Mouse (Mus musculus) gastrocnemius, adult 8-10 months (tissue): Measurements from ENCODE around the gene Mcm7. TPM values are rescaled to one million over a fixed set of nuclear protein-coding genes. Genes with fewer than 3 reads are reported as not detected.

Source experiments
- DNase-seq, 2 experiments: peaks; one replicate each; pipeline ENCODE4 v3.0.0; 2022; ENCODE audit warnings: low spot score in 2 of 2
- microRNA-seq: library from miRNA; unstranded; fragments of <30 nt; microRNA quantifications from one replicate; pipeline ENCODE4 v1.2.0, GENCODE M21; 2022
- total RNA-seq, 4 experiments: library from RNA; stranded (reverse); gene quantifications; 2 replicates each; pipeline ENCODE4 v1.2.4; 2022

The Mcm7 gene
- total RNA-seq, 4 experiments from 2014 or later: 6.1 to 8.2 (median 6.8) TPM

DNA sequence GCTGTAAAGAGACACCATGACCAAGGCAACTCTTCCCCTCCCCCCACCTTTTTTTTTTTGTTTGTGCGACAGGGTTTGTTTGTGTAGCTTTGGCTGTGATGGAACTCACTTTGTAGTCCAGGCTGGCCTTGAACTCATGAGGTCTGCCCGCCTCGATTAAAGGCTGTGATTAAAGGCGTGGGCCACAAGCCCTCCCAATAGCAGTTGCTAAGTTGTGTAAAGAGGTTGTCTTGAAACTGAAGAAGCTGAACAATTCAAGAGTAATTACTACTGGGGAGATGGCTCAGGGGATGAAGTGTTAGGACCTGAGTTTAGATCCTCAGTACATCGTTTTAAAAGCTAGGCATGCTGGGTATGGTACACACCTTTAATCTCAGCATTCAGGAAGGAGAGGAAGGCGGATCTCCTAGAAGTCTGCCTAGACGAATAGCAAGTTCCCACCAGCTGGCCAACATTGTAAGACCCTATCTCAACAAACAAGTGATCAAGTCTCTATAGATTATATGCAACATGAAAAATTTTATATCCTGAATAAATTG, 11.9 kb downstream of the Mcm7 start:
- no peak for DNase-seq

DNA sequence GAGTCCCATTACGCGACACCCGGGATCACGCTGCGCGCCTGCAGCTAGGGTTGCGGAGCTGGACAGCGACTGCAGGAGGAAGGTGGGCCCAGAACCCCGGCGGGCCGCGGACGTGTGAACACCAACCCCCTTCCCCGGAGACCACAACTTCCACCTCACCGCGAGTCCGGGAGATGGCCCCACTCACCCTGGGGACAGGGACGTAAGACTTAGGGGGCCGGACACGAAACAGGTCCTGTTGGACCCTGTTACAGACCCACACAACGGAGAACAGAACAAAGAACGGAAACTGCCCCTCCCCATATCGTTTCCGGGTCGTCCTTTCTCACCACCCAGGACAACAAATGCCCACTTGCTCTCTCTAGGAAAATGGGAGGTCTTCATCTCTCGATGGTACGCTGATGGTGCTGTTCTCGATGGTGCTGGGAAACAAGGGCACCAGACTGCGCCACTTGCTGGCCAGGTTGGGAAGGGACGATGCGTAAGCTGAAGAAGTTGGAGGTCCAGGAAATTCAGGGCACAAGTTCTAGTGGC, 16.7 kb downstream of the Mcm7 start, which contains the start of gene Zfp113:
Gene Zfp113 (minus strand): TSS at position 302 of the 534 bp plus-strand sequence.
- peak; percentile 75 to 82 for DNase-seq

DNA sequence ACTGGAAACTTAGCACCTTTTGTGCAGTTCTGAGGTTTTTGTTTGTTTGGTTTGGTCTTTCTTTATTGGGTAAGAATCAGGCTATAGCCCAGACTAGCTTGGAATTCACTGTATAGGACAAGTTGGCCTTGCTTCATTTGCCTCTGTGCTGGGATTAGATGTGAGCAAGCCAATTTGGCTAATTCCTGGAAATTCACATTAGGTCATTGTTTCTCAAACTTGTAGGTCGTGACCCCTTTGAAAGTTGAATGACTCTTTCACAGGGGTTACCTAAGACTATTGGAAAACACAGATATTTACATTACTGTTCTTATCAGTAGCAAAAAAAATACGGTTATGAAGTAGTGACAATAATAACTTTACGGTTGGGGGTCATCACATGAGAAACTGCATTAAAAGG, 17.8 kb downstream of the Mcm7 start:
- no peak for DNase-seq

DNA sequence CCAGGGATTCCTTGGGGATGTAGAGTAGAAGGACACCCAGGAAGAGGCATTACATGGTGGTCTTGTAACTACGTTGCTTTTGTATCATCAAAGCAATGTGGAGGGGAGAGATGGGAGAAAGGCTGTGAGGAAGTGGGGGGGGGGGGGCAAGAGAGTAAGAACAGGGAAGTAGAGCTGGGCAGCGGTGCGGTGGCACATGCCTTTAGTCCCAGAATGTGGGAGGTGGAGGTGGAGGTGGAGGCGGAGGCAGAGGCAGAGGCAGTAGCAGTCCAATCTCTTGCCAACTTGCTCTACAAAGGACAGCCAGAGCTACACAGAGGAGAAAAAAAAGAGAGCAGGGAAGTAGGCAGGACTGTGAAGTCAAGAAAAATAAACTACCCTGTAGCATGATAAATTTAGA, 33.6 kb downstream of the Mcm7 start:
- DNase-seq: no peak

DNA sequence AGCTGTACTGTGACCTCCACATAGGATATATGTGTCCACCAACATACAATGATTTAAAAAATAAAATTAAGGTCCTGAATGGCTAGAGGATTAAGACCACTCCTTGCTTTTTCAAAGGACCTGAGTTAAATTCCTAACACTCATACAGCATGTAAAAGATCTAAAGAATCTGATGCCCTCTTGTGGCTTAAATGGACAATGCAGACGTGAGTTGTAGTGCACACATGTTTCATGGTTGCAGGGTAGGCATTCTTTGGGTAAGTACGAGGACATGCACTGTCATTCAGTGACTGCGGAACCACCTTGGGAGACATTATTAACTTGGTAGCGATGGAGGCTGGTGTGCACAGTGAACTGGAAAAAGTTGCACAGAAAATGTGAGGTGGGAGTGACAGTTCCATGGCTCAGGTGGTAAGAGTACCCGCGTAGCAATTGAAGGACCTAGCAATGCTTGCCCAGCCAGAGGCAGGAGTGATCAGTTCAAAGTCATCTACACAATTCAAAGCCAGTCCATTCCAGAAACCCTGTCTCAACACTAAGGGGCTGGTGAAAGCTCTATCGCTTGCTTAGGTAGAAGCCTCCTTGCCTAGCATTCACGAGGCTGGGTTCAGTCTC, 34.2 kb downstream of the Mcm7 start:
- DNase-seq: no peak

DNA sequence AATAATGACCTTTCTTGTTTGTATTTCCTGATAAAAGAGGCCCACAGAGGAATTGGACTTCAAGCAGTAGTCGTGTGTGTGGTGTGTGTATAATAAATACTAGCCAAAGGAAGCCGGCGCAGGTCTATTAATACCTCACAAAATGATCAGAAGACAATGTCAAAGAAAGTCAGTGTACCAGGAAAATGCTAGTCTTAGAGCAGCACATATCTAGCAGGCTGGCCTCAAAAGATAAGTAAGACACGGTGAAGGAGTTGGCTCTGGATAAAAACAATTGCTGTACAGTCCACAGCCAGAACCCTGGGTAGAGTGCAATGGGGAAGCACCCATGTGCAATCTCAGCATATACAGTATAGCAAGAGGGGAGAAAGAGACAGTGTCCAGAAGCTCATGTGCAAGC, 35.0 kb downstream of the Mcm7 start:
- no peak for DNase-seq

DNA sequence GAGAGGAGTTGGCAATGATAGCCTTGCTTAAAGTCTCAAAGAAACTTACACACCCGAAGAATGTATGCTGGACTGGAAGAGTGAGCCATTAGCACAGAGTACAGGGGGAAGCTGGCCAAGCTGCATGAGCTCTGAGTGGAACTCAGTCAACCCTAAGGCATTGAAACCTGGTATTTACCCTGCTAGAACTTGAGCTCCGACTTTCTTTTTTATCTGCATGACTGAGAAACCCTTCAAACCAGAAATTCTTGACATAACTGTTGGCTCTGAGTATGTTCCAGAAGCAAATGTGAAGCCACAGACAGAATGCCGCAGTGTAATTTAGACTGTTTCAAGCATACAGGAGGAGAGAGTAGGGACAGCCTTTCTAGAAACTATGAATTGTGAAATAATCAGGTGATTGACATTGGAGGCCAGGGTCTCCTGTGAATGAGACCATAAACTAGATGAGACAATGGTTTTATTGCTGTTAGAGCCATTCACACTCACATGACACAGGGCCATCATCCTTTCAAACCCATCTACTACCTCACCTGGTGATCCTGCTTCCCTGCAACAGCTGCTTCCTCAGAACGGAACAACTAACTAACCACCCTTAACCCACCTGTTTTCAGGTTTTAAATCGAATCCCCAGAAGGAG, 39.7 kb downstream of the Mcm7 start:
- no peak for DNase-seq

DNA sequence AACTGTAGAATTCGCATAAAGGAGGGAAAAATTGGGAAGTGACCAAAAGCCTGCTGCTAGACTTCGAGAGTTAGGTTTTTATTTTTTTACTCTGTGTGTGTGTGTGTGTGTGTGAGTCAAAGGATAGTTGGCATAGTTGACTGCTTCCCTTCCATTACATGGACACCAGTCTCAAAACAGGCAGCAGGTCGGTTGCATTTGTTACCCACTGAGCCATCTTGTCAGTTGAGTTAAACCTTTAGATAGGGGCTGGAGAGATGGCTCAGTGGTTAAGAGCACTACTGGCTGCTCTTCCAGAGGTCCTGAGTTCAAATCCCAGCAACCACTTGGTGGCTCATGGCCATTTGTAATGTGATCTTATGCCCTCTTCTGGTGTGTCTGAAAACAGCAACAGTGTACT, 54.2 kb downstream of the Mcm7 start:
- DNase-seq: no peak

DNA sequence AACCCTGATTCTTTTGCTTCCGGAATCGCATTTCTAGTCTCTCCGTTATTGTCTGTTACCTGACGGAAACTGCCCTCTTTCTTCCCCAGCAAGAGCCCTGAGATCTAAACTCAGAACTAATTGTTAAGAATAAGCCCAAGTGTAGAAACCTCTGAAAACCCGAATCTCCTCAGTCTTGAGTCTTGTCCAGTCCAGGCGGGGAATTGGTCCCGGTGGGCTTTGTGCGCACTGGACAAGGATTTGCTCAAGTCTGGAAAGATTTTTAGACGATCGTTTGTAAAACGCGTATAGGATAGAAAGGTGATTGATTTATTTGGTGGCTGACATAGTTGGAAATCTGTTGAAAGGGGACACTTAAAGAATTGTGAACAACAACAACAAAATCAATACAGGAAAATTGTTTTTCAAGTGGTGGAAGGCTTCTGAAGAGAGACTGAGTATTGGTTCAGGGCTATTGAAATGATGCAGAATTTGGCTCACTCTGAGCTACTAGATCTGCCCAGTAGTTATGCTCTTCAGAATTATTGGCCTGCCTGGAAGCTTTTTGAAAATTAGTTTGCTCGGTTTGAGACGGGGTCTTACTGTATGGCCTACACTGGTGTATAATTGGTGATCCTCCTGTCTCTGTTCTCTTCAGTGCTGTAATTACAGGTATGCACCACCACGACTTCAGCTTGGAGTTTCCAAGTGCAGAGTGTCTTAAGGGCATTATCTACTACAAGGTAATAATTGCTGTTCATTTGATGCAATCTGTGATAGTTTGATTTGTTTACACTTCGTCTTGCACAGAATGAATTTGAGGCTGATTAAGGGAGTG, 54.8 kb downstream of the Mcm7 start:
- no peak for DNase-seq

DNA sequence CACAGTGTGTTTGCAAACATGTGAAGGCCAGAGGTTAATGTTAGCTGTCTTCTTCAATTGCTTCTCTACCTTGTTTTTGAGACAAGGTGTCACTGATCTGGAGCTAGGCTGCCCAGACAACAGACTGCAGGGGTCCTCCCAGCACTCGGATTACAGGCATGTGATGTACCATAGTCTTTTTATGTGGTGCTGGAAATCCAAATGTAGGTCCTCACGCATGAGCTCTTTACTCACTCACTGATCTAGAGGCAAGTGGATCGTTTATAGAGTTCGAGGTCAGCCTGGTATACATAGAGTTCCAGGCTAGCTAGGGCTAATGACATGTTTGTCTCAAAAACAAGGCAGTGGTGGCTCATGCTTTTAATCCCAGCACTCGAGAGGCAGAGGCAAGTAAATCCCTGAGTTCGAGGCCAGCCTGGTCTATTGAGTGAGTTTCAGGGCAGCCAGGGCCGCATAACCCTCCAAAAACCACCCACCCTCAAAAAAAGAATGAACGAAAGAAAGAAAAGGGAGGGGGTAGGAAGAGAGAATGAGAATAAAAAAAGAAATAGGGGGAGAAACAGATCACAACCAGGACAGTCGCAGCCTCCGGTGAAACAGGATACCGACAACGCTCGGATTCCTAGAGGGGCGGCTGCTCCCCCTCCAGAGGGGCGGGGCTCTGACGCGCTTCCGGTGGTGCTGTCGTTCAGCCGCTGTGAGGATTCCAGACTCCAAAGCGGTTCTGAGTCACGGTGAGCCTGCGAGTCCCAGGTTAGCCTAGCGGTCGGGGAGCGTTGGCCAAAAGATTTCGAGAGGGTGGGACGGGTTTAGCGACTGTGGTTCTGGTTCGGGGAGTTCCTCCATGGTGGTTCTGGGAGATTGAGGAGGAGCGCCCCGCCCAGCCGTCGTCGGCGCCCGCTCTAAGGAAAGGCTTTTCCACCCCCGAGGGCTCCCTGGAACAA, 55.7 kb downstream of the Mcm7 start, which contains the start of gene Zscan21:
Gene Zscan21 (plus strand): TSS at position 649 of the 944 bp plus-strand sequence.
- DNase-seq: peak; percentile 84 to 85

Small RNAs within 50 kb of the gene (microRNA-seq; reads per million reads assigned to microRNA genes)
- gene Mir106b: 446 reads per million, percentile 72 among the genes with 10 or more reads in this experiment
- 218 reads per million, percentile 63 among the genes with 10 or more reads in this experiment for gene Mir25
- gene Mir93: 2,237 reads per million, percentile 86 among the genes with 10 or more reads in this experiment

Other genes with a start within 250 kb of the Mcm7 start
- under 1 TPM; 0.17 to 0.51 (median 0.36) TPM for gene Gjc3, start 209.3 kb downstream of the Mcm7 start, total RNA-seq
- gene Azgp1, start 190.9 kb downstream of the Mcm7 start, total RNA-seq: under 1 TPM in 1 of 4 experiments, not detected in 3; 0.43 TPM
- not detected for gene Smok3a, start 151.2 kb downstream of the Mcm7 start, total RNA-seq
- not detected for gene Smok3b, start 151.0 kb downstream of the Mcm7 start, total RNA-seq
- gene Smok3c, start 119.2 kb downstream of the Mcm7 start, total RNA-seq: not detected
- 10 to 100 TPM in 3 of 4 experiments, 1 to 10 TPM in 1; 9.6 to 11.6 (median 10.6) TPM for gene Zkscan1, start 87.3 kb downstream of the Mcm7 start, total RNA-seq
- gene Zscan21, start 55.5 kb downstream of the Mcm7 start, total RNA-seq: 10 to 100 TPM; 14.3 to 17.0 (median 15.2) TPM
- gene Zfp113, start 16.7 kb downstream of the Mcm7 start, total RNA-seq: 1 to 10 TPM; 4.8 to 6.6 (median 5.3) TPM
- gene Cops6, start 11.4 kb downstream of the Mcm7 start, total RNA-seq: 100 to 1,000 TPM; 107 to 117 (median 110) TPM
- gene Ap4m1, start 420 bp downstream of the Mcm7 start, total RNA-seq: 10 to 100 TPM in 1 of 4 experiments, 1 to 10 TPM in 3; 7.2 to 10.6 (median 7.5) TPM
- gene Taf6, start 15.0 kb upstream of the Mcm7 start, total RNA-seq: 10 to 100 TPM; 33.9 to 42.1 (median 36.6) TPM
- gene Cnpy4, start 15.1 kb upstream of the Mcm7 start, total RNA-seq: 1 to 10 TPM; 1.9 to 3.6 (median 2.2) TPM
- 1 to 10 TPM; 1.5 to 2.3 (median 1.8) TPM for gene Mblac1, start 21.9 kb upstream of the Mcm7 start, total RNA-seq
- gene Nxpe5, start 53.5 kb upstream of the Mcm7 start, total RNA-seq: under 1 TPM; 0.12 to 0.38 (median 0.19) TPM
- 10 to 100 TPM; 51.1 to 57.2 (median 53.1) TPM for gene Lamtor4, start 83.1 kb upstream of the Mcm7 start, total RNA-seq
- 1 to 10 TPM; 1.4 to 3.0 (median 2.3) TPM for gene BC037034, start 91.6 kb upstream of the Mcm7 start, total RNA-seq
- gene Gal3st4, start 100.4 kb upstream of the Mcm7 start, total RNA-seq: under 1 TPM in 1 of 4 experiments, not detected in 3; 0.16 TPM
- not detected for gene Gm43720, start 107.5 kb upstream of the Mcm7 start, total RNA-seq
- under 1 TPM in 2 of 4 experiments, not detected in 2; 0.10 to 0.22 TPM for gene Gpc2, start 107.6 kb upstream of the Mcm7 start, total RNA-seq
- gene Stag3, start 107.8 kb upstream of the Mcm7 start, total RNA-seq: not detected
- gene Pvrig, start 169.5 kb upstream of the Mcm7 start, total RNA-seq: not detected